ENCODE assay signal across 8 mouse cellular contexts in genomic region chr4:49058557-49058956, GRCm38 (mm10). TPM values are rescaled to one million over a fixed set of nuclear protein-coding genes. Genes with fewer than 3 reads are reported as not detected.
DNase-seq lines count a peak whose midpoint lies in the region; ATAC-seq and TF ChIP-seq lines count a peak whose summit lies in the region.

No protein-coding gene starts in this region.

- peak overlapping the region; percentile 59 for H3K9ac ChIP-seq in lung, embryonic 16.5 days (ENCODE audit: low read length)
- peak overlapping the region; percentile 83 for H3K9ac ChIP-seq in forebrain, embryonic 13.5 days

- peaks cover 9% of the 10 kb centered on the region; the same call in 1 of the 2 replicates for H3K4me1 ChIP-seq in lung, embryonic 16.5 days (replicated peaks; ENCODE audit: control insufficient read depth, insufficient read depth, low read length)
- H3K4me1 ChIP-seq in forebrain, embryonic 13.5 days, result peaks cover 36% of the 10 kb centered on the region
- peaks cover 28% of the 10 kb centered on the region for H3K4me1 ChIP-seq in limb, embryonic 10.5 days
- peaks cover 3% of the 10 kb centered on the region; the same call in 1 of the 2 replicates for H3K4me1 ChIP-seq in small intestine, adult 2 months (ENCODE audit: control insufficient read depth, insufficient read depth, insufficient read length, low read length)

- H3K36me3 ChIP-seq in lung, embryonic 16.5 days (ENCODE audit: control insufficient read depth, insufficient read depth, low read length), result no peaks in the 10 kb centered on the region
- no peaks in the 10 kb centered on the region for H3K36me3 ChIP-seq in forebrain, embryonic 13.5 days (ENCODE audit: poor library complexity, severe bottlenecking)
- no peaks in the 10 kb centered on the region for H3K36me3 ChIP-seq in limb, embryonic 10.5 days
- no peaks in the 10 kb centered on the region for H3K36me3 ChIP-seq in small intestine, adult 2 months (ENCODE audit: control insufficient read depth, insufficient read depth, low read length)

- H3K27me3 ChIP-seq in lung, embryonic 16.5 days (ENCODE audit: control insufficient read depth, insufficient read depth, low read depth, low read length), result peaks cover 24% of the 10 kb centered on the region
- no peaks in the 10 kb centered on the region for H3K27me3 ChIP-seq in forebrain, embryonic 13.5 days
- peaks cover 36% of the 10 kb centered on the region for H3K27me3 ChIP-seq in limb, embryonic 10.5 days (ENCODE audit: low read depth, poor library complexity, severe bottlenecking)
- peaks cover 13% of the 10 kb centered on the region for H3K27me3 ChIP-seq in small intestine, adult 2 months (ENCODE audit: control insufficient read depth, insufficient read depth, low read length)

- no peak for DNase-seq in lung, postnatal 25 days (ENCODE audit: low spot score)
- no peak for DNase-seq in limb, embryonic 10.5 days (ENCODE audit: low spot score)
- DNase-seq in left cerebral cortex, adult 9 months (ENCODE audit: low spot score in 2 of 2), result no peak
- DNase-seq in urinary bladder, postnatal 14 days (ENCODE audit: low spot score), result no peak
- DNase-seq in cerebellum, postnatal 4 days (ENCODE audit: low spot score in 2 of 2), result no peak

- TF ChIP-seq POLR2A in small intestine, adult 2 months (IDR thresholded peaks at IDR 0.05; ENCODE audit: low read depth, low read length), result no peak

- no peak overlapping the region for H3K27ac ChIP-seq in lung, embryonic 16.5 days (ENCODE audit: low read length)
- peak overlapping the region; percentile 85; the same call in 1 of the 2 replicates for H3K27ac ChIP-seq in forebrain, embryonic 13.5 days
- H3K27ac ChIP-seq in limb, embryonic 10.5 days, result peak overlapping the region; percentile 87
- H3K27ac ChIP-seq in small intestine, adult 2 months (ENCODE audit: insufficient read depth, low read depth, low read length), result no peak overlapping the region

- ATAC-seq in lung, embryonic 16.5 days (ENCODE audit: low read depth), result peak; percentile 44; the same call in 1 of the 2 replicates
- ATAC-seq in forebrain, embryonic 13.5 days, result peak; percentile 17

- no peak for TF ChIP-seq CTCF in small intestine, adult 2 months (IDR thresholded peaks at IDR 0.05; ENCODE audit: extremely low read depth, insufficient read length, insufficient replicate concordance, low read depth, low read length)

- H3K4me3 ChIP-seq in lung, embryonic 16.5 days (ENCODE audit: low read length), result peak overlapping the region; percentile 63
- H3K4me3 ChIP-seq in forebrain, embryonic 13.5 days, result peak overlapping the region; percentile 71
- peak overlapping the region; percentile 66 for H3K4me3 ChIP-seq in limb, embryonic 10.5 days
- peak overlapping the region; percentile 51; the same call in 1 of the 2 replicates for H3K4me3 ChIP-seq in small intestine, adult 2 months (ENCODE audit: low read depth, low read length)

- WGBS in lung, embryonic 16.5 days, result 7% methylated on average over 7 of the region's 7 CpGs
- WGBS in forebrain, embryonic 13.5 days, result 3% methylated on average over 7 of the region's 7 CpGs
- WGBS in limb, embryonic 10.5 days, result 8% methylated on average over 7 of the region's 7 CpGs
- WGBS in small intestine, adult 2 months, result 17% methylated on average over 7 of the region's 7 CpGs

- H3K9me3 ChIP-seq in lung, embryonic 16.5 days (ENCODE audit: control insufficient read depth, low read length), result no peaks in the 10 kb centered on the region
- H3K9me3 ChIP-seq in forebrain, embryonic 13.5 days (replicated peaks), result no peaks in the 10 kb centered on the region
- H3K9me3 ChIP-seq in limb, embryonic 10.5 days (replicated peaks), result no peaks in the 10 kb centered on the region

- peak overlapping the region; percentile 76 for H3K4me2 ChIP-seq in lung, embryonic 16.5 days (ENCODE audit: low read depth, low read length)
- peak overlapping the region; percentile 81 for H3K4me2 ChIP-seq in forebrain, embryonic 13.5 days

RNA-seq across cellular contexts. Expression of gene Plppr1, which starts 0.5 kb away (rescaled TPM):
- 0.98 and 0.99 TPM in 2 replicates for polyA plus RNA-seq in lung, embryonic 16.5 days (2015; fragmentation: Nextera tagmentation; extraction: Ambion mirVana)
- 30.2 and 32.9 TPM in 2 replicates for polyA plus RNA-seq in forebrain, embryonic 13.5 days (2015; fragmentation: Nextera tagmentation; extraction: Ambion mirVana)
- polyA plus RNA-seq in limb, embryonic 10.5 days (2016; fragmentation: Nextera tagmentation; extraction: Ambion mirVana), result 1.4 and 2.9 TPM in 2 replicates
- polyA plus RNA-seq in small intestine, adult 2 months (2012; rRNA removed), result 0.03 and 0.06 TPM in 2 replicates

Comparison
In these comparisons a context has a peak if more than half of its experiments do, and no peak if none do; other contexts are left out.
1. H3K27ac ChIP-seq: peak in forebrain, embryonic 13.5 days (single experiment) and limb, embryonic 10.5 days (single experiment); none in lung, embryonic 16.5 days (single experiment) and small intestine, adult 2 months (single experiment).
2. Peak in every context shown above with its lines, with median percentiles within 50 percentile points of each other: H3K4me3 ChIP-seq.